Mouse (Mus musculus): Measurements from ENCODE around the gene Erich4.
"Not testable (repeated sequence)": the region's sequence is repeated elsewhere in the genome, so short reads cannot be mapped to it uniquely, and the experiment has no call there.

GRCm38 (mm10) chr7:25576308-25576707 is 39.4 kb downstream of the Erich4 start:
- not testable (repeated sequence) for TF ChIP-seq CTCF (IDR thresholded peaks at IDR 0.05; ENCODE audit: borderline replicate concordance, insufficient read depth, low read length); POLR2A (IDR thresholded peaks at IDR 0.05; ENCODE audit: low read depth, low read length)

Data from embryonic fibroblast, embryonic 13.5 days (primary cell).